Mouse (Mus musculus) testis, adult 2 months (tissue): Measurements from ENCODE around the gene Gm2001. TPM values are rescaled to one million over a fixed set of nuclear protein-coding genes. Genes with fewer than 3 reads are reported as not detected.

ENCODE experiments used
- polyA plus RNA-seq: library from polyadenylated mRNA; depleted of rRNA; stranded (reverse); fragments of >200 nt; gene quantifications from 2 replicates; pipeline ENCODE4 v1.2.3, GENCODE M21; 2012; rRNA removed

Gene Gm2001
- polyA plus RNA-seq, 1 experiment: not detected

Other genes starting within 250 kb of the Gm2001 start
- 0.15 and 0.18 TPM in 2 replicates for gene Oog1, start 239.7 kb downstream of the Gm2001 start, polyA plus RNA-seq
- gene Gm4027, start 223.5 kb downstream of the Gm2001 start, polyA plus RNA-seq: 1.7 and 2.0 TPM in 2 replicates
- not detected in 2 replicates for gene Gm16381, start 197.7 kb downstream of the Gm2001 start, polyA plus RNA-seq
- not detected in 2 replicates for gene Gm21319, start 66.6 kb downstream of the Gm2001 start, polyA plus RNA-seq
- not detected in 2 replicates for gene Gm21936, start 46.8 kb downstream of the Gm2001 start, polyA plus RNA-seq
- 0.46 and 1.4 TPM in 2 replicates for gene BB287469, start 25.8 kb downstream of the Gm2001 start, polyA plus RNA-seq
- not detected in 2 replicates for gene Gm2016, start 31.7 kb upstream of the Gm2001 start, polyA plus RNA-seq
- not detected in 2 replicates for gene Gm2022, start 53.0 kb upstream of the Gm2001 start, polyA plus RNA-seq
- not detected in 2 replicates for gene Gm2035, start 77.5 kb upstream of the Gm2001 start, polyA plus RNA-seq
- gene Gm2042, start 111.7 kb upstream of the Gm2001 start, polyA plus RNA-seq: 0.49 TPM in 1 of 2 replicates, not detected in the other
- gene Gm2075, start 169.5 kb upstream of the Gm2001 start, polyA plus RNA-seq: not detected in 2 replicates
- gene Gm6803, start 176.4 kb upstream of the Gm2001 start, polyA plus RNA-seq: not detected in 2 replicates
- gene Gm2056, start 184.7 kb upstream of the Gm2001 start, polyA plus RNA-seq: not detected in 2 replicates
- gene Gm16368, start 241.4 kb upstream of the Gm2001 start, polyA plus RNA-seq: not detected in 2 replicates